ENCODE assay signal across 9 mouse cellular contexts in the genomic region with DNA sequence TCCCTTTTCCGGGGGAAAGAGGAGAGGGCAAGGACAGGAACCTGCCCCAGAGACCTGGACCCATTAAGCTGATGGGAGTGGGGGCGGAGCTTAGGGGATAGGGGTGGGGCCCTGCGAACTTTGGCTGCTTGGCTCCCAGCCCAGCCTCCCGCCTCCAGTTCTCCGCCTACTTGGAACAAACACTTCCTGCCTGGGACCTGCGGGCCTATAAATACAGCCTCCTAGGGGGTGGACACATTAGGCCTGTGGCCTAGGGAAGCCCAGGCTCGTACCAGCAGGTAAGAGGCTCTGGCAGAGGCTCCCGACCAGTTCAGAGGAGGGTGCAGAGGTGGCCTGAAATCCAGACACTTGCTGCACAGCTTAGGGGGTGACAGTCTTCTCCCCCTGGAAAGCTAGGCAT. TPM values are rescaled to one million over a fixed set of nuclear protein-coding genes. Genes with fewer than 3 reads are reported as not detected.
DNase-seq lines count a peak whose midpoint lies in the region; ATAC-seq and TF ChIP-seq lines count a peak whose summit lies in the region.
"Had no signal": no experiment of that assay in that cellular context is flagged by ENCODE, and none has a peak within 500 bp of the region (broad histone marks: within the 10 kb centered on the region; RNA-seq: fewer than 3 reads in every experiment).

A gene (plus strand): TSS at position 237 of the 400 bp plus-strand sequence.

- no peak for TF ChIP-seq CTCF in cerebellum, adult 2 months (IDR thresholded peaks at IDR 0.05; ENCODE audit: borderline replicate concordance, insufficient read depth, low read depth, low read length)
- no peak for TF ChIP-seq CTCF in embryonic fibroblast, embryonic 13.5 days (IDR thresholded peaks at IDR 0.05; ENCODE audit: borderline replicate concordance, insufficient read depth, low read length)
- no peak for TF ChIP-seq CTCF in stomach, postnatal 0 days (IDR thresholded peaks at IDR 0.05; ENCODE audit: low read depth)

- no peak within 1 kb of the TSS for H3K4me3 ChIP-seq in cerebellum, adult 2 months (replicated peaks; ENCODE audit: insufficient read depth, low read depth, low read length)
- no peak within 1 kb of the TSS for H3K4me3 ChIP-seq in embryonic fibroblast, embryonic 13.5 days (ENCODE audit: insufficient read depth, low read length)
- no peak within 1 kb of the TSS for H3K4me3 ChIP-seq in stomach, postnatal 0 days (ENCODE audit: low read depth, low read length)
- H3K4me3 ChIP-seq: midbrain, embryonic 12.5 days had no signal

- no peak within 1 kb of the TSS for H3K27ac ChIP-seq in cerebellum, adult 2 months (ENCODE audit: insufficient read depth, low read length)
- H3K27ac ChIP-seq in embryonic fibroblast, embryonic 13.5 days (ENCODE audit: insufficient read depth, low read length), result no peak within 1 kb of the TSS
- H3K27ac ChIP-seq in stomach, postnatal 0 days (replicated peaks), result peak within 1 kb of the TSS; percentile 77
- H3K27ac ChIP-seq: midbrain, embryonic 12.5 days had no signal

- H3K4me2 ChIP-seq in stomach, postnatal 0 days (replicated peaks; ENCODE audit: low read depth), result peak within 1 kb of the TSS; percentile 0
- H3K4me2 ChIP-seq: midbrain, embryonic 12.5 days had no signal

- no peaks in the 10 kb centered on the region for H3K9me3 ChIP-seq in stomach, postnatal 0 days (ENCODE audit: control insufficient read depth, low read length)
- H3K9me3 ChIP-seq: midbrain, embryonic 12.5 days had no signal

- TF ChIP-seq POLR2A in cerebellum, adult 2 months (IDR thresholded peaks at IDR 0.05; ENCODE audit: borderline replicate concordance, insufficient read depth, low read length), result no peak
- peak; percentile 75 for TF ChIP-seq POLR2A in embryonic fibroblast, embryonic 13.5 days (IDR thresholded peaks at IDR 0.05; ENCODE audit: low read depth, low read length)

- H3K36me3 ChIP-seq in stomach, postnatal 0 days (ENCODE audit: control insufficient read depth, insufficient read depth, low read length), result no peaks in the 10 kb centered on the region
- H3K36me3 ChIP-seq: midbrain, embryonic 12.5 days had no signal

- peak; percentile 86 for ATAC-seq in stomach, postnatal 0 days (ENCODE audit: low FRiP score, low TSS enrichment)

- no peak for DNase-seq in cerebellum, adult 2 months
- no peak for DNase-seq in cerebellum, adult 9-10 months
- DNase-seq in R1 (ENCODE audit: low read depth, low spot score), result peak; percentile 86
- peak; percentile 91 for DNase-seq in heart, postnatal 10 days
- DNase-seq in layer of hippocampus, postnatal 10 days (ENCODE audit: low spot score in 2 of 2), result peak; percentile 37 to 60
- DNase-seq in lung, postnatal 14 days, result peak; percentile 86
- DNase-seq in stomach, postnatal 0 days (ENCODE audit: low spot score), result peak; percentile 91

- TF ChIP-seq EP300 in stomach, postnatal 0 days (optimal IDR thresholded peaks at IDR 0.05), result no peak

- WGBS in cerebellum, adult 2 months, result 23% methylated on average over 8 of the region's 8 CpGs
- WGBS in stomach, postnatal 0 days, result 5% methylated on average over 8 of the region's 8 CpGs

- peaks cover 13% of the 10 kb centered on the region for H3K4me1 ChIP-seq in cerebellum, adult 2 months (ENCODE audit: control insufficient read depth, insufficient read depth, low read length)
- H3K4me1 ChIP-seq in embryonic fibroblast, embryonic 13.5 days (ENCODE audit: control insufficient read depth, insufficient read depth, low read length), result peaks cover 5% of the 10 kb centered on the region; the same call in 1 of the 2 replicates
- peaks cover 5% of the 10 kb centered on the region; the same call in 1 of the 2 replicates for H3K4me1 ChIP-seq in stomach, postnatal 0 days (replicated peaks; ENCODE audit: control insufficient read depth, insufficient read depth)

- H3K27me3 ChIP-seq in cerebellum, adult 2 months (ENCODE audit: control insufficient read depth, insufficient read depth, low read length), result no peaks in the 10 kb centered on the region
- no peaks in the 10 kb centered on the region for H3K27me3 ChIP-seq in stomach, postnatal 0 days (ENCODE audit: control insufficient read depth, insufficient read depth, low read length)
- H3K27me3 ChIP-seq: midbrain, embryonic 12.5 days had no signal

- intact Hi-C loops in heart, postnatal 10 days (cut with DNase I), result no loop called here

- peak within 1 kb of the TSS; percentile 49 for H3K9ac ChIP-seq in stomach, postnatal 0 days (ENCODE audit: low read length)

RNA-seq across cellular contexts. Expression of the gene that starts here (rescaled TPM):
- polyA plus RNA-seq in cerebellum, adult 2 months (2012; rRNA removed), result 9.7 and 10.8 TPM in 2 replicates
- 4.9 and 7.7 TPM in 2 replicates for polyA plus RNA-seq in embryonic fibroblast, embryonic 13.5 days (2011; ENCODE audit: insufficient read length, low read depth, missing spikeins)
- 10 to 100 TPM; 12.8 to 13.4 TPM for total RNA-seq in heart, postnatal 10 days (2021)
- 1 to 10 TPM; 1.9 to 2.2 TPM for total RNA-seq in layer of hippocampus, postnatal 10 days (2021)
- 9.9 TPM in 2 replicates for polyA plus RNA-seq in stomach, postnatal 0 days (2015; fragmentation: Nextera tagmentation; extraction: Ambion mirVana)

Comparison
In these comparisons a context has a peak if more than half of its experiments do, and no peak if none do; other contexts are left out.
1. RNA of the gene that starts here (total RNA-seq): 12.8 to 13.4 TPM in heart, postnatal 10 days; 1.9 to 2.2 TPM in layer of hippocampus, postnatal 10 days; every median in the first group is over 4 times any median in the second.
2. DNase-seq: peak in R1 (single experiment), heart, postnatal 10 days (2 of 2), layer of hippocampus, postnatal 10 days (2 of 2), lung, postnatal 14 days (single experiment) and stomach, postnatal 0 days (single experiment); none in cerebellum, adult 2 months (0 of 2) and cerebellum, adult 9-10 months (single experiment).